Mouse (Mus musculus) limb, embryonic 14.5 days (tissue): ENCODE data around the gene Acsf3. TPM values are rescaled to one million over a fixed set of nuclear protein-coding genes. Genes with fewer than 3 reads are reported as not detected.

Experiments
- ATAC-seq: fragments of 200-750 bp; cut with Nextera tagmentation; 2 replicates; pipeline ENCODE4 v1.8.0; 2017; ENCODE audit warnings: low read depth, moderate number of reproducible peaks, moderate TSS enrichment; ENCODE audit not compliant: low FRiP score
- DNase-seq: peaks from one replicate; pipeline ENCODE4 v3.0.0-alpha.2; 2015; ENCODE audit warnings: low spot score
- H3K27ac ChIP-seq: fragments of 300-500 bp; sonication (generic); replicated peaks from 2 replicates; pipeline ENCODE4 v1.5.1; 2014; ENCODE audit warnings: low read depth, mild to moderate bottlenecking, low read length, moderate library complexity, mixed read lengths
- H3K27me3 ChIP-seq: fragments of 300-500 bp; sonication (generic); 2 replicates; pipeline ENCODE4 v1.6.1; 2014; ENCODE audit warnings: low read length, mixed read lengths; ENCODE audit not compliant: control insufficient read depth, insufficient read depth
- H3K36me3 ChIP-seq: fragments of 300-500 bp; sonication (generic); 2 replicates; pipeline ENCODE4 v1.6.1; 2014; ENCODE audit warnings: mild to moderate bottlenecking, low read length, moderate library complexity, mixed read lengths; ENCODE audit not compliant: control insufficient read depth, insufficient read depth
- H3K4me1 ChIP-seq: fragments of 300-500 bp; sonication (generic); 2 replicates; pipeline ENCODE4 v1.6.1; 2014; ENCODE audit warnings: antibody characterized with exemption, low read length, mixed read lengths; ENCODE audit not compliant: control insufficient read depth, insufficient read depth
- H3K4me2 ChIP-seq: fragments of 300-500 bp; sonication (generic); replicated peaks from 2 replicates; pipeline ENCODE4 v1.6.1; 2014; ENCODE audit warnings: low read depth, mild to moderate bottlenecking, low read length, moderate library complexity; ENCODE audit not compliant: severe bottlenecking
- H3K4me3 ChIP-seq: fragments of 300-500 bp; sonication (generic); replicated peaks from 2 replicates; pipeline ENCODE4 v1.5.1; 2014; ENCODE audit warnings: low read length
- H3K9ac ChIP-seq: fragments of 300-500 bp; sonication (generic); 2 replicates; pipeline ENCODE4 v1.6.1; 2014; ENCODE audit warnings: mild to moderate bottlenecking, low read depth, low read length, moderate library complexity; ENCODE audit not compliant: severe bottlenecking
- H3K9me3 ChIP-seq: fragments of 300-500 bp; sonication (generic); 2 replicates; pipeline ENCODE4 v1.6.1; 2016; ENCODE audit warnings: low read length; ENCODE audit not compliant: control insufficient read depth
- POLR2A ChIP-seq: fragments of 200-500 bp; IDR thresholded peaks from 2 replicates; pipeline ENCODE4 v1.8.0; 2012; ENCODE audit warnings: inconsistent platforms, mild to moderate bottlenecking, moderate library complexity, borderline replicate concordance; ENCODE audit not compliant: insufficient read depth, insufficient read length; ENCODE audit errors: extremely low read depth
- WGBS: fragments of 180-500 bp; shearing (Covaris S2); extraction: QIAGEN DNeasy Blood & Tissue Kit; methylation state at CpG from one replicate; pipeline ENCODE4 v1.1.7; 2014; 5-methylcytosine and 5-hydroxymethylcytosine counted together
- polyA plus RNA-seq, 2 experiments: library from polyadenylated mRNA; depleted of rRNA in 1 of 2; stranded (reverse) in 1 of 2; unstranded in 1 of 2; fragments of >200 nt; fragmentation: Nextera tagmentation in 1 of 2; extraction: Ambion mirVana in 1 of 2; gene quantifications; 2 replicates each; pipeline versions ENCODE4 v1.2.1 to v1.2.3; 2012 to 2014

Gene Acsf3
- polyA plus RNA-seq, 2 experiments, result 15.4 to 19.1 TPM

GRCm38 (mm10) chr8:122766647-122767200, 8.6 kb upstream of the Acsf3 start:
- no peak for DNase-seq
- 69% methylated on average over 8 of the region's 8 CpGs for WGBS

DNA sequence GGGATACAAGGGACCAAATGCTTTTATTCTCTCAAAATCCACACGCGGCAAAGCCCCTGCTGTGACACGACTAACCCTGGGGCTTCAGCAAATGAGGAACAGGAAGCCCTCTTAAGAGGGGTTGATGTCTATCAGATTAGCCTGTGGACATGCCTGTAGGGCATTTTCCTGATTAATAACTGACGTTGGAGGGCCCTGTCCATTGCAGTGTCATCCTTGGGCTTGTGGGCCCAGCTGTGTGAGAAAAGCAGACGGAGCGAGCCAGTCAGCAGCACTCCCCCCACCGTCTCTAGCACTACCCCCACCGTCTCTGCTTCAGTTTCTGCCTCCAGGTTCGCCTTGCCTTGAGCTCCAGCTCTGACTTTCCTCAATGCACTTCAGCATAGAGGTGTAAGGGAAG, 8.1 kb upstream of the Acsf3 start:
- Histone ChIP-seq H3K27ac (no peak overlapping the region), H3K9ac (no peak overlapping the region), H3K4me3 (no peak overlapping the region), H3K4me1 (no peaks in the 10 kb centered on the region), H3K36me3 (no peaks in the 10 kb centered on the region), H3K9me3 (no peaks in the 10 kb centered on the region), H3K4me2 (no peak overlapping the region), H3K27me3 (no peaks in the 10 kb centered on the region)
- no peak for TF ChIP-seq POLR2A
- ATAC-seq, result no peak
- 47% methylated on average over 9 of the region's 9 CpGs for WGBS
- DNase-seq, result no peak

More at GRCm38 (mm10) chr8:122766647-122767200, 8.6 kb upstream of the Acsf3 start:
- no peak for ATAC-seq
- H3K4me2 ChIP-seq, result no peak overlapping the region
- H3K4me1 ChIP-seq, result no peaks in the 10 kb centered on the region
- H3K27ac ChIP-seq, result no peak overlapping the region
- no peaks in the 10 kb centered on the region for H3K27me3 ChIP-seq
- no peaks in the 10 kb centered on the region for H3K36me3 ChIP-seq
- no peaks in the 10 kb centered on the region for H3K9me3 ChIP-seq
- TF ChIP-seq POLR2A, result no peak
- H3K4me3 ChIP-seq, result no peak overlapping the region
- no peak overlapping the region for H3K9ac ChIP-seq

GRCm38 (mm10) chr8:122769251-122770058, 5.8 kb upstream of the Acsf3 start:
- ATAC-seq (no peak), DNase-seq (no peak)
- no peak for TF ChIP-seq POLR2A
- WGBS, result 58% methylated on average over 24 of the region's 24 CpGs
- H3K9me3 ChIP-seq, result no peaks in the 10 kb centered on the region
- no peak overlapping the region for H3K9ac ChIP-seq
- no peak overlapping the region for H3K27ac ChIP-seq
- H3K36me3 ChIP-seq, result no peaks in the 10 kb centered on the region
- H3K4me3 ChIP-seq, result no peak overlapping the region
- no peak overlapping the region for H3K4me2 ChIP-seq
- H3K27me3 ChIP-seq, result no peaks in the 10 kb centered on the region
- no peaks in the 10 kb centered on the region for H3K4me1 ChIP-seq

GRCm38 (mm10) chr8:122772431-122773060, 2.7 kb upstream of the Acsf3 start:
- WGBS, result 24% methylated on average over 10 of the region's 10 CpGs
- Histone ChIP-seq H3K4me2 (no peak overlapping the region), H3K27ac (no peak overlapping the region), H3K36me3 (no peaks in the 10 kb centered on the region), H3K4me1 (0 out of 2 replicates have a peak, but pooled peaks cover 3% of the 10 kb centered on the region), H3K4me3 (no peak overlapping the region), H3K9me3 (no peaks in the 10 kb centered on the region), H3K9ac (no peak overlapping the region), H3K27me3 (no peaks in the 10 kb centered on the region)
- DNase-seq, result no peak
- no peak for ATAC-seq
- no peak for TF ChIP-seq POLR2A

DNA sequence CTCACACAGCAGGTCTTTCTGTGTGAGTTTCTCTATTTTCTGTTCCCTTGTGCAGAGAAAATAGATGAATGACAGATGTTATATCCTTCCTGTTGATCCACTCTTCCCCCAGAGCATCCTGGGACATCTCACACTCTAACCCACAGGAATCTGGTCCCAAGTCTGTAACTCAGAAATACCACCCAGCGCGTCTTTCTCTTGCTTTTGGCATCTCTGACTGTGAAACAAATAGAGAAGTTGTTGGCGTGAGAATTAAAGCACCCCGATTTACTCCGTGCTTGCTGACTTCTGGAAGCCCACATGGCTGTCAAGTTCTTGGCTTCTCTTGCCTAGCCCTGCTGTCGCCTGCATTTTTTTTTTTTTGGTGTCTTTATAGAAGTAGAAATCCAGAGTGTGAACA, 2.4 kb downstream of the Acsf3 start:
- no peaks in the 10 kb centered on the region for H3K27me3 ChIP-seq
- no peak for DNase-seq
- 95% methylated on average over 6 of the region's 6 CpGs for WGBS
- no peaks in the 10 kb centered on the region for H3K9me3 ChIP-seq
- no peak for TF ChIP-seq POLR2A
- no peak overlapping the region for H3K27ac ChIP-seq
- 0 out of 2 replicates have a peak, but pooled peaks cover 3% of the 10 kb centered on the region for H3K4me1 ChIP-seq
- H3K4me2 ChIP-seq, result no peak overlapping the region
- no peak overlapping the region for H3K4me3 ChIP-seq
- no peak overlapping the region for H3K9ac ChIP-seq
- ATAC-seq, result no peak
- H3K36me3 ChIP-seq, result peaks cover 20% of the 10 kb centered on the region
